Mouse (Mus musculus): Measurements from ENCODE around the gene Gpn2. TPM values are rescaled to one million over a fixed set of nuclear protein-coding genes. Genes with fewer than 3 reads are reported as not detected.

Gene Gpn2
- total RNA-seq (2023; ENCODE audit: inconsistent age) = 24.6 to 30.2 TPM (median 25.9 TPM) in 4 replicates

GRCm38 (mm10) chr4:133584059-133584951 is at the start of gene Gpn2:
TSS of gene Gpn2 (plus strand) at chr4:133584362.

DNA sequence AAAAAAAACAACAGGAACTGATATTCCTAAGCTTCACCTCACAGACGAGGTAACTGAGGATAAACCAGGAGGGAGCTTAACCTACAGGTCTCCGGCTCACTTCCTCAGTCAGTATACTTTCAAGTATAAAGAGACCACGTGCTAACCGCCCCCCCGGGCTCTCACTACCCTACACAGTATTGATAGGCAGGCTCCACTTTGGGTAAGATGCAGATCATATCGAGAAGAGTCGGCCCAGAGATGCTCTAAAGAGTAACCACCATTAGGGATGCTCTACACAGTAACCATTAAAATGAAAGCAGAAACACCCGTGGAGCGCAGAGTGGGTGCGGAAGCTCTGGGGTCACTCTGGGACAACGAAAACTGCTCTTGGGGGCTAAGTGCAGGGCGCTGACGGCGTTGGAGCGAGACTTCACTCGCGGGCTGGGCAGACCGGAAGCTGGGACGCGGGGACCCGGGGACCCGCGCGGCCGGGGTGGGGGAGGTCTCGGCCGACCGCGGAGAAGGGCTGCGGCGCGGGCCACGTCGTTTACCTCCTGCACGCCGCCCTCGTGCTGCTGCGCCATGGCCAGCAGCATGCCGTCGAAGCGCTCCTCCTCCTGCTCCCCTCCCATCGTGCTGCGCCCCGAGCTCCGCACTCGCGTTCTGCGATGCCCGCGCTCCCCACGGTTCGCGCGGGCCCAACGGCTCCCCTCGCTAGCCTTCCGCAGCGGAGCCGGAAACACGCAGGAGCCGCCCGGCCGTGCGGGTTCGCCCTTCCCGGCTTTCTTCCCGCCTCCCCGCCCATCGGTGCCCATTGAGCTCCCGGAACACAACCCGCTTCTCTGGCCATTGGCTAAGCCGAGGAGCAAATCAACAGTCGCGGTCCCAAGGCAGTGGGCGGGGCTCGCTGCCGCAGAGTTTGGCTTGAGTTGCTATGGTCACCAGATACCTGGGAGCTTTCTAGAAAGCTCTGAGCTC is 38.6 kb upstream of the Gpn2 start, which contains the start of gene Nudc:
Gene Nudc, minus strand, starts transcription at position 725 of the 960 bp plus-strand sequence.

GRCm38 (mm10) chr4:133552768-133553447 is 31.3 kb upstream of the Gpn2 start, which contains the start of gene Nr0b2:
TSS of gene Nr0b2 (plus strand) at chr4:133553376.

DNA sequence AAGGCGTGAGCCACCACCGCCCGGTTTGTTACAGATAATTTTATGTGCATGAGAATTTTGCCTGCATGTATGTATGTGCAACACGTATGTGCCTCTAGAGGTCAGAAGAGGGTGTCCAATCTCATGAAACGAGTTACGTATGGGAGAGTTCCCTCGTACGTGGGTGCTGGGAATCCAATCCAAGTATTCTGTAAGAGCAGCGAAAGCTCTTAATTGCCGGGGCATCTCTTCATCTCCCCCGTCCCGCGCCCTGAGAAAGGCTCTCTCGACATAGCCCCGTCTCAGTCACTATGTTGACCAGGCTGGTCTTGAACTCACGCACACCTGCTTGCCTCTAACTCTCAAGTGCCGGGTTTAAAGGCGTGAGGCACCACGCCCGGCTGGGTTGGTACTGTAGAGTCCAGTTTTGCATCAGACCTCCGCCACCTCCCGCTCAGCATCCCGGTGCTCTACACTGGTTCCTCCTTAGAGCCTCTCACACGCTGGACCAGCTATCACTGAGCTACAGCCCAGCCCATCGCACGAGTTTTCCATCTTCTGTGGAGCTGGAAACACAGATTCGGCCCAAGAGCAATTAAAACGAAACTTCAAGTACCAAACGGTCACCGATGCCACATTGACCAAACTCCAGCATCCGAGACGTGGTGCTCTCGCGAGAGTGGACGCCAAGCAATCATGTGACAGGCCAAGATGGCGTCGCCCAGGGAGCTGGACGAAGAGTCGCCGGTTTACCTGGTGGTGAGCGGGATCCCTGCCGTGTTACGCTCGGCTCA is 9.9 kb upstream of the Gpn2 start, which contains the start of gene Gpatch3:
Gene Gpatch3, plus strand, starts transcription at position 676 of the 773 bp plus-strand sequence.

GRCm38 (mm10) chr4:133601721-133602218 is 17.6 kb downstream of the Gpn2 start, which contains the start of gene Sfn:
TSS of gene Sfn (minus strand) at chr4:133602168.

Other genes with a start within 250 kb of the Gpn2 start
- gene Wdtc1, start 230.9 kb upstream of the Gpn2 start, total RNA-seq (2023; ENCODE audit: inconsistent age) = 39.5 to 56.0 TPM (median 41.1 TPM) in 4 replicates
- 45.8 to 52.1 TPM (median 48.3 TPM) in 4 replicates for gene Slc9a1, start 214.7 kb upstream of the Gpn2 start, total RNA-seq (2023; ENCODE audit: inconsistent age)
- gene Tent5b, start 104.2 kb upstream of the Gpn2 start, total RNA-seq (2023; ENCODE audit: inconsistent age) = not detected in 4 replicates
- gene Trnp1, start 85.8 kb upstream of the Gpn2 start, total RNA-seq (2023; ENCODE audit: inconsistent age) = 0.81 TPM in 1 of 4 replicates, not detected in the others
- gene Kdf1, start 65.4 kb upstream of the Gpn2 start, total RNA-seq (2023; ENCODE audit: inconsistent age) = not detected in 4 replicates
- 84.5 to 99.2 TPM (median 93.2 TPM) in 4 replicates for gene Nudc, start 38.4 kb upstream of the Gpn2 start, total RNA-seq (2023; ENCODE audit: inconsistent age)
- gene Nr0b2, start 31.0 kb upstream of the Gpn2 start, total RNA-seq (2023; ENCODE audit: inconsistent age) = not detected in 4 replicates
- gene Gpatch3, start 9.6 kb upstream of the Gpn2 start, total RNA-seq (2023; ENCODE audit: inconsistent age) = 25.3 to 28.1 TPM (median 25.7 TPM) in 4 replicates
- gene Sfn, start 17.8 kb downstream of the Gpn2 start, total RNA-seq (2023; ENCODE audit: inconsistent age) = 40.0 to 53.1 TPM (median 48.7 TPM) in 4 replicates
- gene Zdhhc18, start 65.8 kb downstream of the Gpn2 start, total RNA-seq (2023; ENCODE audit: inconsistent age) = 227 to 260 TPM (median 255 TPM) in 4 replicates
- 18.4 to 20.5 TPM (median 20.3 TPM) in 4 replicates for gene Pigv, start 88.3 kb downstream of the Gpn2 start, total RNA-seq (2023; ENCODE audit: inconsistent age)
- gene Arid1a, start 172.4 kb downstream of the Gpn2 start, total RNA-seq (2023; ENCODE audit: inconsistent age) = 288 to 326 TPM (median 300 TPM) in 4 replicates

Data from B cell, adult (primary cell).